Mouse (Mus musculus) kidney, embryonic 16.5 days (tissue): ENCODE measurements around the gene Pepd. TPM values are rescaled to one million over a fixed set of nuclear protein-coding genes. Genes with fewer than 3 reads are reported as not detected.
A peak's percentile ranks its signal among the peaks of the same experiment; 100 is the strongest.

Experiments
- ATAC-seq: fragments of 200-750 bp; cut with Nextera tagmentation; 2 replicates; pipeline ENCODE4 v1.8.0; 2017; ENCODE audit warnings: moderate TSS enrichment; ENCODE audit not compliant: low FRiP score, low TSS enrichment
- H3K27ac ChIP-seq: fragments of 300-500 bp; sonication (generic); 2 replicates; pipeline ENCODE4 v1.5.1; 2014; ENCODE audit warnings: low read length
- H3K27me3 ChIP-seq: fragments of 300-500 bp; sonication (generic); 2 replicates; pipeline ENCODE4 v1.6.1; 2014; ENCODE audit warnings: low read length, control low read depth, mixed read lengths; ENCODE audit not compliant: insufficient read depth
- H3K36me3 ChIP-seq: fragments of 300-500 bp; sonication (generic); 2 replicates; pipeline ENCODE4 v1.6.1; 2014; ENCODE audit warnings: low read length, control low read depth, mixed read lengths; ENCODE audit not compliant: insufficient read depth
- H3K4me1 ChIP-seq: fragments of 300-500 bp; sonication (generic); 2 replicates; pipeline ENCODE4 v1.6.1; 2014; ENCODE audit warnings: low read length, control low read depth, mixed read lengths; ENCODE audit not compliant: insufficient read depth
- H3K4me2 ChIP-seq: fragments of 300-500 bp; sonication (generic); replicated peaks from 2 replicates; pipeline ENCODE4 v1.6.1; 2014; ENCODE audit warnings: low read depth, low read length
- H3K4me3 ChIP-seq: fragments of 300-500 bp; sonication (generic); 2 replicates; pipeline ENCODE4 v1.5.1; 2014; ENCODE audit warnings: mild to moderate bottlenecking, low read length
- H3K9ac ChIP-seq: fragments of 300-500 bp; sonication (generic); replicated peaks from 2 replicates; pipeline ENCODE4 v1.6.1; 2014; ENCODE audit warnings: low read length
- H3K9me3 ChIP-seq: fragments of 300-500 bp; sonication (generic); 2 replicates; pipeline ENCODE4 v1.6.1; 2016; ENCODE audit warnings: low read length, control low read depth
- WGBS: fragments of 180-500 bp; shearing (Covaris S2); extraction: QIAGEN DNeasy Blood & Tissue Kit; methylation state at CpG from one replicate; pipeline ENCODE4 v1.1.7; 2014; 5-methylcytosine and 5-hydroxymethylcytosine counted together
- polyA plus RNA-seq: library from polyadenylated mRNA; unstranded; fragments of >200 nt; fragmentation: Nextera tagmentation; extraction: Ambion mirVana; gene quantifications from 2 replicates; pipeline ENCODE4 v1.2.1, GENCODE M21; 2015

Pepd gene
- polyA plus RNA-seq, 1 experiment from 2014 or later, result 148 TPM

DNA sequence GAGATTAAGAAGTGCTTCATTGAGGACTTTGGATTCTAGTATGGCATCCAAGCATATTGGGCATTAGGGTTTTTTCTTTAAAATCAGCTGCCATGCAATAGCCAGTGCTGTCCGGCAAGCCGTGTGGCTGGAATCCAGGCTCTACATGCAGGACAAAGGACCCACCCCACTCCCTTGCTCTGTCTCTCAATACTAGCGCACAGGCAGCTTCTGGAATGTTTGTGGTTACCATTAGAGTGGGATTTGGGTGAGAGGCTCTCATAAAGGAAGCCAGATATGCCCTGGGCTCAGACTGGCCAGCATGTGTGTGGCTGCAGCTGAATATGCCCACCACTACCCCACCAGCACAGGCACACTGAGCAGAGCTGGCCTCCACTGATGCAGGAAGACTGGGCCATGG, 117.5 kb downstream of the Pepd start:
- no peak for ATAC-seq
- Histone ChIP-seq H3K27ac (no peak overlapping the region), H3K36me3 (peaks cover 7% of the 10 kb centered on the region; the same call in 1 of the 2 replicates), H3K27me3 (no peaks in the 10 kb centered on the region), H3K4me1 (no peaks in the 10 kb centered on the region), H3K9ac (no peak overlapping the region), H3K4me2 (no peak overlapping the region), H3K4me3 (no peak overlapping the region), H3K9me3 (no peaks in the 10 kb centered on the region)
- WGBS, result 86% methylated on average over 3 of the region's 3 CpGs

DNA sequence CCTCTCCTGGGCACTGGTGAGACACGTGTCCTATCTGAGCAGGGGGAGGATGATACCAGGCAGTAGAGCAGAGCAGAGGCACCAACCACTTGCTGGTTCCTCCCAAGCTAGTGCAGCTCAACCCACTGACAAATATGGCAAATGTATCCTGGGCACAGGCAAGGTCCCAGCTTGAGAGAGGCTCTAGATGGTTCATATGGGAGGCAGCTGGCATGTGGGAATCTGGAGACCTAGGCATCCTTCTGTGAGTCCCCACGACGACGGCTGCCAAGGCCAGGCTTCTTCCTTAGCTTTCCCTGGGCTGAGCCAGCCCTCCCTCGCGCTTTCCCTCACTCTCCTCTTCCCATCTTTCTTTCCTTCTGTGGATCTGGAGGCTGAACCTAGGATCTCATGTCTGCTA, 118.4 kb downstream of the Pepd start:
- Histone ChIP-seq H3K27me3 (no peaks in the 10 kb centered on the region), H3K36me3 (0 out of 2 replicates have a peak, but pooled peaks cover 7% of the 10 kb centered on the region), H3K9ac (no peak overlapping the region), H3K4me2 (no peak overlapping the region), H3K27ac (no peak overlapping the region), H3K9me3 (no peaks in the 10 kb centered on the region), H3K4me3 (no peak overlapping the region), H3K4me1 (peaks cover 8% of the 10 kb centered on the region; the same call in 1 of the 2 replicates)
- ATAC-seq, result no peak
- WGBS, result 84% methylated on average over 6 of the region's 6 CpGs

DNA sequence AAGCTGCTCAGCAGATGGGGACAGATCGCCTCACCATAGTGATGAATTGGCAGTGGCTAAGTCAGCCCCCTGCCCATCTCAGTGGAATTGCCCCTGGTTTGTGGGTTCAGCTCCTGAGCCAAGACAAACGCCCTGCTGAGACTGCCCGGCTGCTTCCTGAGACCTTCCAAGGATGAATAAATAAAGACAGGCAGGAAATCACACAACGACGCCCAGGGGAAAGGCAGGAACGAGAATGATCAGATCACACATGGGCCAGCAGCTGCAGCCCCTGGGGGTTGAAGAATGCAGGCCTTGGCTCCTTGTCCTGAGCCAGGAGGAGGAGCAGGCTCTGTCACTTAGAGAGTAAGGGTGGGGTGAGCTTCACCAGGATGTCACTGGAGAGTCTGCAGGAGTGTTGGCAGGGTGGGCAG, 123.0 kb downstream of the Pepd start:
- Histone ChIP-seq H3K36me3 (0 out of 2 replicates have a peak, but pooled peaks cover 7% of the 10 kb centered on the region), H3K4me3 (no peak overlapping the region), H3K4me1 (peaks cover 21% of the 10 kb centered on the region), H3K27ac (peak overlapping the region; percentile 59), H3K9ac (no peak overlapping the region), H3K4me2 (no peak overlapping the region), H3K27me3 (no peaks in the 10 kb centered on the region), H3K9me3 (no peaks in the 10 kb centered on the region)
- ATAC-seq, result 0 out of 2 replicates have a peak, but pooled peaks have one; percentile 17
- WGBS, result 31% methylated on average over 6 of the region's 6 CpGs

DNA sequence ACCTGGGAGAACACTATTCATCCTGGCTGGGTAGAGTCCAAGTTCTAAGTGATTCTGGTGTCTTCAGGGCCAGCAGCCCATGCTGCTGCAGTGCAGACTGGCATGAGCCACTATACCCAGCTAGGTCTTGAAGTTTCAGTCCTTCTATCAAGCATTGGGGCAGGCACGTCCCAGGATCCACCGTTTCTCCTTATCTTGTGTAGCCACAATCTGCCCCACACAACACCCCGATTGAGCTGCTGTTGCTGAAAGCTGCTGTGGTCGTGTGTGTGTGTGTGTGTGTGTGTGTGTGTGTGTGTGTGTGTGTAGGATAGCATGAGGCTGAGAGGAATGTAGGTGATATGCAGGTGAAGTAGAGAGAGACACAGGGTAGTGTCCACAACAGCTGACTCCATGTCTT, 123.4 kb downstream of the Pepd start:
- no peak overlapping the region for H3K9ac ChIP-seq
- H3K4me1 ChIP-seq, result peaks cover 21% of the 10 kb centered on the region
- no peaks in the 10 kb centered on the region for H3K27me3 ChIP-seq
- 0 out of 2 replicates have a peak, but pooled peaks have one; percentile 20 for ATAC-seq
- 0 out of 2 replicates have a peak, but pooled peaks cover 8% of the 10 kb centered on the region for H3K36me3 ChIP-seq
- no peak overlapping the region for H3K4me3 ChIP-seq
- peak overlapping the region; percentile 71 for H3K27ac ChIP-seq
- no peaks in the 10 kb centered on the region for H3K9me3 ChIP-seq
- H3K4me2 ChIP-seq, result no peak overlapping the region
- WGBS, result 73% methylated on average over 4 of the region's 4 CpGs

DNA sequence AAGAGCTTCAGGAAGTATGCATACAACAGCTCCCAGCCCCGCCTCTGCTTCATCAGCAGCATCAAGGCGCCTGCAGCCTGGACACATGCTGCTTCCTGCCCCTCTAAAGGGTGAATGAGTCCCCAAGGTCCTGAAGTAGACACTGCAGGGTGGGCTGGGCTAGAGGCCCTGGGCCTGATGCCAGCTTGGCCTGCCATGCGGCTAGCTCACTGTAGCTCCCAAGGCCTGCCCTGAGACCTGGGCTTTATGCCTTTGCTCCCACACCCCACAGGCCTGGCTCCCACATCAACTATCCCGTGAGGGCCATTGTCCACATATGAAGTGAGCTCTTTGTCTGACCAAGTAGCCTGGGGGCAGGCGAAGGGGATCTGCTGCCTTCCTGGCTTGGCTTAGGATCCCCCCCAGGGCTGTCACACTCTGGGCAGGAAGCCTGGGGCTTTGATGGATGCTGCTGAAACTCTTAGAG, 124.1 kb downstream of the Pepd start:
- 54% methylated on average over 5 of the region's 5 CpGs for WGBS

DNA sequence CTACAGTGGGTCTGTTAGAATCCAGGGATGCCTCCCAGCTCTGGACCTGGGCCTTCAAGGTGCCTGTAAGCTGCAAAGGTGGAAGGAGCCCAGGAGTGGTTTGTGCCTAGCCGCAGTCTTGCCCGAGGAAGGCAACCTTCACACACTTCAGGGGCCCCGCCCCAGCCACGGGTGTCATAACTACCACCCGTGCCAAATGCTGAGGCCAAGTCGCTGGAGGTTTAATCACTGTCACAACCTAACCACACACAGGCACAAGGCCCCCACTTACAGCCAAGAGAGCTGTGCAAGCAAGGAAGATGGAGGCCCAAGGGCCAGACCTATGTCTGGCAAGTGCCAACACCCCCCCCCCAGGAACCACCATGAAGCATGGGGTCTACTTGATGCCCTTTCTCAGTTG, 125.2 kb downstream of the Pepd start:
- Histone ChIP-seq H3K4me2 (no peak overlapping the region), H3K4me1 (peaks cover 21% of the 10 kb centered on the region), H3K27ac (no peak overlapping the region), H3K9ac (no peak overlapping the region), H3K36me3 (0 out of 2 replicates have a peak, but pooled peaks cover 5% of the 10 kb centered on the region), H3K9me3 (no peaks in the 10 kb centered on the region), H3K27me3 (no peaks in the 10 kb centered on the region), H3K4me3 (no peak overlapping the region)
- WGBS, result 62% methylated on average over 6 of the region's 6 CpGs
- ATAC-seq, result no peak

More for the DNA sequence above, 124.1 kb downstream of the Pepd start:
- Histone ChIP-seq H3K9ac (0 out of 2 replicates have a peak overlapping the region, but pooled peaks have one; percentile 10), H3K27me3 (no peaks in the 10 kb centered on the region), H3K27ac (peak overlapping the region; percentile 71), H3K4me3 (no peak overlapping the region), H3K9me3 (no peaks in the 10 kb centered on the region), H3K36me3 (0 out of 2 replicates have a peak, but pooled peaks cover 9% of the 10 kb centered on the region), H3K4me1 (peaks cover 21% of the 10 kb centered on the region), H3K4me2 (no peak overlapping the region)
- peak; percentile 58; the same call in 1 of the 2 replicates for ATAC-seq

DNA sequence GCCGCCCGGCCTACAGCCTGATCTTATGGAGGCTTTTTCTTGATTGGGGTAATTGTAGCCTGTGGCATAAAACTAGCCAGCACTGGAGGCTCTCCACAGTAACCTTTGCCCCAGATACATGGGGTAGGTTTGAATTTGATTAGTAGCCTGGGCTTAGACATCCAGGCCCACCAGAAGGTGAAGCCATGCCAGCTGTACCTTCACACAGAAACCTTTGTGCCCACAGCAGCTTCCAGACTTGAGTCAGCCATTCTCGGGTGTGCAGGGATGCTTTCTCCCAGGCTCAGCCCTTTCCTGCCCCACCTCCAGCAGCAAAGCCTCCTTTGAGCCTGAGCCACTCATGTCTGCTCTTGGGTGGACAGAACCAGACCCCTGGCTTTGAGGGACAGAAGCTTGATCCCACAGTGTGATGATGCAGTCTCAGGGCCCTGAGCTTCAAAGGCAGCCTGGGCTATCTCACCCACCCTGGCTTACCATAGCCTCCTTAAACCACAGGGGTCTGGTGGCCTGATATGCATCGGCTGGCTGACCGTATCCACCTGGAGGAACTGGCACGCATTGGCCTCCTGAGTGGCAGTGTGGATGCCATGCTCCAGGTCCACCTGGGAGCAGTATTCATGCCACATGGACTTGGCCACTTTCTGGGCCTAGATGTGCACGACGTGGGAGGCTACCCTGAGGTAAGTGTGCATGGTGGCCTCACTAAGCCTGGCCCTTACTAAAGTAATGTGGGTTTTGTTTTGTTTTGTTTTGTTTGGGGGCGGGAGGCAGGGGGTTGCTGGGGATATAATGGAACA, 128.2 kb downstream of the Pepd start:
- no peak overlapping the region for H3K9ac ChIP-seq
- no peaks in the 10 kb centered on the region for H3K9me3 ChIP-seq
- H3K27me3 ChIP-seq, result no peaks in the 10 kb centered on the region
- peaks cover 14% of the 10 kb centered on the region for H3K4me1 ChIP-seq
- ATAC-seq, result no peak
- WGBS, result 89% methylated on average over 9 of the region's 9 CpGs
- no peak overlapping the region for H3K4me3 ChIP-seq
- H3K4me2 ChIP-seq, result no peak overlapping the region
- H3K27ac ChIP-seq, result no peak overlapping the region
- H3K36me3 ChIP-seq, result peaks cover 32% of the 10 kb centered on the region

DNA sequence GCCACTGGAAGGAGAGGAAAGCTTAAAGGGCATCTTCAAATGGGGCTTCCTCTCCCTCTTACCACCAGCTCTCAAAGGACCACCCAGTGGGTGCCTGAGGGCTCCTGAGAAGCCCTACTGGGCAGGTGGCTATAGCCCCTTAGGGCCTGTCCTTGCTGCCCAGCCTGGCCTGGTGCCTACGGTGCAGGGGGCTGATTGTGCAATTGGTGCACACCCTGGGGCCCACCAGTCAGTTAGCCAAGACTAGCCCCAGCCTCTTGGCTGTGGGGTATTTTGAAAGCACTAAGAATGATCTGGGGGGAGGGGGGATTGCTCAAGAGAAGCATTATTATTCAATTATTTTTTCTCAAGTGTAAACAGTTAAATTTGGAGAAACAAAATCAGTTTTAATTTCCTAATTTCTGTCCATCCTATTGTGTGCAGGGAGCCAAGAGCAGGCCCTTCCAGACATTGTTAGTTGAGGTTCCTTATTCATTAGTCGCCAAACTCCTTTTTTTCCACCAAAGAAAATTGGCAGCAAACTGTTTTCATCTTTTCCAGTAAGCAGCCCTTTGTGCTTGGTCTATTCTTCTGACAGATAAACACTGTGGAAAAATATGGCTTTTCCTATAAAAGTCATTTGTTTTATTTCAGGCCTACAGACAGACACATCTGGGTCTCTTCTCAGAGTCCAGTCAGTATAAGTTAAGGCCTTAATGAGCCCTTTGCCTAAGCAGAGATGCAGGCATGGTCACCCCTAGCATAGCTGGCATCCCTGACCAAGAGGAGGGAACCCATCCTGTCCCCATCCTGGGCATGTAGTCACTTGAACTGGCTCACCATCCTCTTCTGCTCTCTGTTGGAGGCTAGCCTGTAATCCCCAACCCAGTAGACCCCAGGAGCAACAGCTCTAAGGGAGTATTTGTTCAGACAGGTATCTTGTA, 129.4 kb downstream of the Pepd start:
- H3K27ac ChIP-seq, result no peak overlapping the region
- H3K4me3 ChIP-seq, result no peak overlapping the region
- 66% methylated on average over 2 of the region's 2 CpGs for whole genome bisulfite sequencing
- no peak overlapping the region for H3K9ac ChIP-seq
- H3K4me2 ChIP-seq, result no peak overlapping the region
- peaks cover 3% of the 10 kb centered on the region for H3K4me1 ChIP-seq
- H3K36me3 ChIP-seq, result peaks cover 42% of the 10 kb centered on the region
- no peaks in the 10 kb centered on the region for H3K9me3 ChIP-seq
- H3K27me3 ChIP-seq, result no peaks in the 10 kb centered on the region
- ATAC-seq, result no peak

DNA sequence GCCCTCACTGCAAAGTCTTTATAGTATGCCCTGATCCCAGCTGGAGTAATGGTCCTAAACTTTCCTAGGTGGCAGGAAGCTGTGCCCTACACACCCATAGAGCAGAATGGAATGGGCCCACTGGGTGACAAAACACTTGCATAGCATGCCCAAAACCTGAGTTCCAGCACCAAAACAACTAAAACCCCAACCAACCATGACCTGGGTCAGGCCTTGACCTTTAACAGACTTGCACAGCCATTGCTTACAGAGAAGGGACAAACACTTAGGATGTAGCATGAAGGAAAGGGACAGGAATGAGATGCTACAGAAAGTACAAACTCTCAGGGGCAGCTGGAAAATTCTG, 130.0 kb downstream of the Pepd start:
- Histone ChIP-seq H3K9me3 (no peaks in the 10 kb centered on the region), H3K4me1 (no peaks in the 10 kb centered on the region), H3K27ac (no peak overlapping the region), H3K4me2 (no peak overlapping the region), H3K27me3 (no peaks in the 10 kb centered on the region), H3K4me3 (no peak overlapping the region), H3K9ac (no peak overlapping the region), H3K36me3 (peaks cover 42% of the 10 kb centered on the region)
- no peak for ATAC-seq
